Mouse (Mus musculus) liver, embryonic 14.5 days (tissue): ENCODE measurements around the gene Araf.

Source experiments
- CTCF ChIP-seq: IDR thresholded peaks from 2 replicates; pipeline ENCODE4 v1.5.1; 2016; ENCODE audit warnings: antibody characterized with exemption, low read depth, control low read depth
- EP300 ChIP-seq: IDR thresholded peaks from 2 replicates; pipeline ENCODE4 v1.6.1; 2016; ENCODE audit warnings: antibody characterized with exemption, low read depth

DNA sequence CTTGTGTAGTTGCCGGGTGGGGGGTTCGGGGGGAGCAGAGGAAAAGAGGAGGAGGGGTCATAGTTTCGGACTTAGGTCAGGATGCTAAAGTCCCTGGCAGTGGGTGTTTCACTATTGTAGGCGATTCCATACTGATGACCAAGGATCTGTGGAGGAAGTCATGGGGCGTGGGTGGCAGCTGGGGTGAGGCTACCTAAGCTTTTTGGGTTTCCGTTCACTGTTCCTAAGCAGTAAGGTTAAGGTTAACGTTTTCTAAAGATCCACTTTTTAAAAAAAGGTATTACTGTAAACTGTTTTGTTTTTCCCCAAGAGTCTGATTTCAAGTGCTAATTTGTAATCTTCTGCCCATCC, 1.2 kb downstream of the Araf start:
- no peak for TF ChIP-seq CTCF
- TF ChIP-seq EP300: no peak
